Mouse (Mus musculus) cerebellum, adult 8-10 months (tissue): ENCODE results near the gene Plod1.
"Not testable (repeated sequence)": the region's sequence is repeated elsewhere in the genome, so short reads cannot be mapped to it uniquely, and the experiment has no call there.

Experiments
- DNase-seq: peaks from one replicate; pipeline ENCODE4 v3.0.0; 2022

The Plod1 gene

DNA sequence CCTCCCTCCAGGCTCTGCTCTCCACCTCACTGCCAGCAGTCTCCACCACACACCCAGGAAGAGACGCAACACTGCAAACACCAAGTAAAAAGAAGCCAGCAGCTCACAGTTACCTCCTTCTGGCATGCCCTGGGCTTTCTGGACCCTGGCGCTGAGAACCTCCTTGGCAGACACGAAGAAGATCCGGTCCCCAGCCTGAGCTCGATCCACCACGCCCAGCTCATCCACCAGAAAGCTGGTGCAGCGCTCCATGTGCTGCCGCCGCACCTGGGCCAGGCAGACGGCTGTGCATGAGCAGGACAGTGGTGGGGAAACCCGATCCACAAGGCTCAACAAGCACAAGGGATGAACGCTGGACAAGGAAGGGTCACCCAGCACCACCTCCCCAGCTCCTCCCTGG lies 50.4 kb downstream of the Plod1 start:
- no peak for DNase-seq

GRCm38 (mm10) chr4:147884138-147884537 lies 52.4 kb downstream of the Plod1 start:
- DNase-seq: no peak

- no peak for DNase-seq
These were observed 53.5 kb downstream of the Plod1 start for GRCm38 (mm10) chr4:147883041-147883440.

DNA sequence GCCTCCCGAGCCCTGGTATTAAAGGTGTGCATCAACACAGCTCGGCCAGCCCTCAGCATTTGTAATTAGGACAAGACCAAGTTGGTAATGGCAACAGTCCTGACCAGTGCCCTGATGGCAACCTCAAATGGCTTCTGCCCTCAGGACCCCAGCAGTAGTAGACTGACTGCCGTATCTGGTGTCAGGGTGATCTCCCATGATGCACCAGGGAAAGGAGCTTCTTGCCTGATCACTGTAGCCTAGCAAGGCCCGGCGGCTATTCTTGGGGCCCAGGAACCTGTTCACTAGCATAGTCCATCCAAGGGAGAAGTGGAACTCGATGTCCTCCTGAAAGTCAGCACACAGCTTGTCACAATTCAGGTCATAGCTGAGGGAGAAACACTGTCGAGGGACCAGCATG lies 54.8 kb downstream of the Plod1 start:
- DNase-seq: no peak

DNA sequence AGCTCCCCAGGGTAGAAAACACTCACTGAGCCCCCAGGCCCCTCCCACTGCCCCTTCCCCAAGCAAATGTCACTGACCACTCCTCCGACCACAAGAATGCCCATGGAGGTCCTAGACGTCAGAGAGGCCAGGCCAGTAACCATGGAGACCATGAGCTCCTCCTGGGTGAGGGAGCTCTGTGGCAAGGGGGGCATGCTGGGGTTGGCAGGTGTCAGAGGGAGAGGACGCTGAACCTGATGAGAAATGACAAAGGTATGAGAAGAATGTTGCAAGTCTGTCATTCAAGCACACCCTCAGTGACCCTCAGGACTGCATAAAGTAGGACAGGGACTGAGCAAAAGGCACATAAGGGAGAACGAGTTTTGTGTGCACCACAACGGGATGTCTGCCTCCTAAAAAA lies 56.7 kb downstream of the Plod1 start:
- no peak for DNase-seq

- no peak for DNase-seq
These were observed 57.1 kb downstream of the Plod1 start for GRCm38 (mm10) chr4:147879456-147879855.

GRCm38 (mm10) chr4:147878537-147878936 lies 58.0 kb downstream of the Plod1 start:
- no peak for DNase-seq

DNA sequence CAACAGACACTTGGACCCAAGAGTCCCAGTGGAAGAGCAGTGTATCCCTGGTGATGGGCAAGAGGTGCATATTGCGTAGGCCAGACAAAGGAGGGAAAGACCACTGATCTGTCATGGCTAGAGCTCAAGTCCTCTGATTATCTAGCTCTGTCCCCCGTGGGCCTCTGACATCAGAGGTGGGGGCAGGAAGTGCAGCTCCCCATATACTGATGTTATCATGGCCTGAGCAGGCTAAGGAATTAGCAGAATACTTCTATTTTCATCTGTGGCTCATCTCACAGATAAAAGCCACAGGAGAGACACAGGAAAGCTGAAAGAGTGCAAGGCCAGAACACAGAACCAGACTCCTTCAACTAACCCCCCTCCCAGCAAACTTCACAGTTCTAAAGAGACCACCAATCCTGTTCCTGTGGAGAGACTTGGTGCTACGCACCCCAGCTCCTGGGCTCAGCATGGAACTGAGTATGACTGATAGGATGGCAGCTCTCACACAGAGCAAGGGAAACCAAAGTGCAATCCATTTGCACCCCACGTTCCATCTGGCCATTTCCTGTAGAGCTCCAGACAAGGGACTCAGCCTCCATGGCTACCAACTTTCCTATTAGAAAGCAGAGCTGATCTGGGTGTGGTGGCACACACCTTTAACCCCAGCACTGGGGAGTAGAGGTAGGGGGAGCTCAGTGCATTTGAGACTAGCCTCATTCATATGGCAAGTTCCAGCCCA lies 60.6 kb downstream of the Plod1 start:
- no peak for DNase-seq

DNA sequence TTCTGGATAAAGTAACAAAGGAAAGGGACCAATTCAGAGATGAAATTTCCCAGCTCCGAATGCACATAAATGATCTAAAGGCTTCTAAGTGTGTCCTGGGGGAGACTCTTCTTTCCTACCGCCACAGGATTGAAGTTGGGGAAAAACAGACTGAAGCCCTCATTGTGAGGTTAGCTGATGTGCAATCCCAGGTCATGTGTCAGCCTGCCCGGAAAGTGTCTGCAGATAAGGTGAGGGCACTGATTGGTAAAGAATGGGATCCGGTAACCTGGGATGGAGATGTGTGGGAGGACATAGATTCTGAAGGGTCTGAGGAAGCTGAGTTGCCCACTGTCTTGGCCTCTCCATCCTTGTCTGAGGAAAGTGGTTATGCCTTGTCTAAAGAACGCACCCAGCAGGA lies 67.3 kb downstream of the Plod1 start:
- no peak for DNase-seq

- DNase-seq: peak; percentile 89
These were observed 68.0 kb downstream of the Plod1 start, which contains the start of the genes Miip and Fv1 for GRCm38 (mm10) chr4:147868450-147869031. TSS of gene Miip (minus strand) at chr4:147868816. TSS of gene Fv1 (plus strand) at chr4:147868979.

DNA sequence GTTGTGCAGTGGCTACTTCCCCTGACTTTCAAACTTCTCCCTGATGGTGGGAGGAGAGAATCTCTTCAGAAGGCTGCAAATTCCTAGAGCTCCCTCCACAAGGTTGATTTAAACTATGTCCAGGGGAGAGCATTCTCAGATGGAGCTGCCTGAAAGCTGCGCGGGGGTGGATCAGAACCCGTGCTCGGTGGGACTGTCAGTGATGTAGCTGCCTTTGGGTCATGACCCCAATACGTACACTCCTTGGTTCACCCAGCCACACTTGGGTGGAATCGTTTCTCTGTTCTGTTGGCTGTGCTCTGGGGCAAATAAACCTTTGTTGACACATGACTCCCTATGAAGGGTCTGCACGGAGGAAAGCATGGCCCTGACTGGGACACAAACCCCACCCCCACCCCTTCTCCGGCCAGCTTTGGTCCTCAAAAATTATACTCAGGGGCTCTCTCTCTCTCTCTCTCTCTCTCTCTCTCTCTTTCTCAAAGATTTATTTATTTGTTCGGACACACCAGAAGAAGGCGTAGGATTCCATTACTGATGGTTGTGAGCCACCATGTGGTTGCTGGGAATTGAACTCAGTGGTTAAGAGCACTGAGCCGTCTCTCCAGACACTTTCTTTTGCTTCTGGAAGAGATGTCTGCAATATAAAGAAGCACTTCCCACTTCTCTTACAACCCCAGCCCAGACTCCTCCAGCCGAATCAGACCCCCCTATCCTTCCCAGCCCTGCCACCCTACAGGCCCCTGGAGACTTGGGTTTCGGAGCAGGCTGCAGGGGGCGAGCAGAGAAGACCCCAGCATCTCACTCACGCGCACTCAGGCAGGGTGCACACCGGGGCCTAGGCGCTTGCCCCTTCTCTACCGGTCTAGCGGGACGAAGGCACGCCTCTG lies 68.8 kb downstream of the Plod1 start:
- DNase-seq: no peak

DNA sequence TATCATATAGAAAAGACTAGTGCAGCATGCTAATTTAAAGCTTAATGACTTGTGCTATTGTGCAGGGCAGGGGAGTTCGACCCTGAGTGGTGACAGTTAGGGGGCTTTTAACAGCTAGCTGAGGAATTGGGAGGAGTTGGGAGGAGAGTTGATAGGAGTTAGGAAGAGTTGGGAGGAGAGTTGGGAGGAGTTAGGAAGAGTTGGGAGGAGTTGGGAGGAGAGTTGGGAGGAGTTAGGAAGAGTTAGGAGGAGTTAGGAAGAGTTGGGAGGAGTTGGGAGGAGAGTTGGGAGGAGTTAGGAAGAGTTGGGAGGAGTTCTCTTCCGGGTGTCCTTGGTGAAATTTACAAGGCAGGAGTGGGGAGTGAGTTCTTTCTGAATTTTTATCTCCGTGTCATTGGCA lies 69.8 kb downstream of the Plod1 start:
- DNase-seq: not testable (repeated sequence)

- no peak for DNase-seq
These were observed 70.5 kb downstream of the Plod1 start for GRCm38 (mm10) chr4:147866056-147866455.

DNA sequence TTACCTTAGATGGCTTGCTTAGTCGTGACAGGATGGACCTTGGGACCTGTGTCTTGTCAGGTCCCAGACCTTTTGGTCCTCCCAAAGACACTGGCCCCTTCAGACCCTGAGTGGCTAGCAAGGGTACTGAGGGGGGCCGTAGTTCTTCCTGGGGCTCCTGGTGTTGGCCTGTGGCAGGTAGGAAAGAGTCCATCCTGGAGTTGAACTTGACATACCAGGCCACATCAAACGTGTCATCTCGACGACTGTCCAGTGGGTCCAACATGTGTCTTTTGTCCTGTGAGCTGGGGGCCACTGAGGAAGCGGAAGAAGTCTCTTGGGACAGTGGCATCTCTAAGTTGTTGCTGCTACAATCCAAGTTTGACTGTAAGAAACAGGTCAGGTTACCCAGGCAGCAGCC lies 70.9 kb downstream of the Plod1 start:
- no peak for DNase-seq

GRCm38 (mm10) chr4:147862051-147862450 lies 74.5 kb downstream of the Plod1 start:
- DNase-seq: no peak
